Mouse (Mus musculus) forelimb bud, embryonic 11.5 days (tissue): Measurements from ENCODE around the gene Coq9.
A peak's percentile ranks its signal among the peaks of the same experiment; 100 is the strongest.

Experiments used
- DNase-seq: peaks from one replicate; pipeline ENCODE4 v3.0.0-alpha.2; 2012; ENCODE audit warnings: low read depth, low spot score

Coq9 gene

DNA sequence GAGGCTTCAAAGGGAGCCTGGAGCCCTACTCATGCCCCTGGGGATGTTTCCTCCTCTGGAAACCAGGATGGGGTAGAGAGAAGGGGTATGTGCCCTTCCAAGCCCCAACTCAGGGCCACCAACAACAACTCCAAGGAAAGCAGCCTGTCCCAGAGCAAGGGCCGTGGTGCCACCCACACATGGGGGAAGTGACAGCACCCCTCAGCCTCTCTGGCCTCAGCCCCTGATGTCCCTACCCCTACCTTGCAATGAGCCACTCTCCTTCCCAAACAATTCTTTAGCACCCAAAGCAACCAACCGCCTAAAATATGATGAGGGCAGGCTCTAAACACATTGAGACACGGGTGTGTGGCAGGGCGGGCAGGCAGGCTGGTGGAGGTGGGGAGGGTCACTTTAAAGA lies 31.9 kb downstream of the Coq9 start:
- no peak for DNase-seq

DNA sequence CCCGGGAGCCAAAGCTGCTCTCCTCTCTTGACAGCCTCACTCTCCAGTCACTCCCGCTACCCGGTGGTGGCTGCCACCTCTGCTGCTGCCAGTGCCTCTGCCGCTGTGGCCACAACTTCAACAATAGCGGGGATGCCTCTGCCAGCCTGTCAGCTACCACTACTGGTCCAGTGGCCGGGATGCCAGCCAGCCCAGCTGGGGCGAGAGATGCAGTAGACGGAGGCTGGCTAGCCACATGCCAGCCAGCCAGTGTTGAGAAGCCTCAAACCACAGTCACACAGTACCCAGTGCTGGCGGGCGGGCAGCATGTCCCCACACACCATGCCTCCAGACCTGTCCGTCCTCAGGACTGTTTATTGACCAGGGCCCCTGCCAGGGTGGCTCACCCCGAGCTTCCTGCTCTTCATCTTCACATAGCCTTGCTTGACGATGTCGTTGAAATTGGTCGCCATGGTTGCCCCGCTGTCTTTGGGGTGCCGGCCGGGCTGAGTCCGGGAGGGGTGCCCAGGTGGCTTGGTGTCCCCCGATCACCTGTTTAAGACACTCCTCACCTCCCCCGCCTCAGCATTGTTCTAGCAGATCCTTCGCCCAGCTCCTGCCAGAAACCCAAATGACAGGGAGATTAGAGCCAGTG lies 32.5 kb downstream of the Coq9 start:
- no peak for DNase-seq

DNA sequence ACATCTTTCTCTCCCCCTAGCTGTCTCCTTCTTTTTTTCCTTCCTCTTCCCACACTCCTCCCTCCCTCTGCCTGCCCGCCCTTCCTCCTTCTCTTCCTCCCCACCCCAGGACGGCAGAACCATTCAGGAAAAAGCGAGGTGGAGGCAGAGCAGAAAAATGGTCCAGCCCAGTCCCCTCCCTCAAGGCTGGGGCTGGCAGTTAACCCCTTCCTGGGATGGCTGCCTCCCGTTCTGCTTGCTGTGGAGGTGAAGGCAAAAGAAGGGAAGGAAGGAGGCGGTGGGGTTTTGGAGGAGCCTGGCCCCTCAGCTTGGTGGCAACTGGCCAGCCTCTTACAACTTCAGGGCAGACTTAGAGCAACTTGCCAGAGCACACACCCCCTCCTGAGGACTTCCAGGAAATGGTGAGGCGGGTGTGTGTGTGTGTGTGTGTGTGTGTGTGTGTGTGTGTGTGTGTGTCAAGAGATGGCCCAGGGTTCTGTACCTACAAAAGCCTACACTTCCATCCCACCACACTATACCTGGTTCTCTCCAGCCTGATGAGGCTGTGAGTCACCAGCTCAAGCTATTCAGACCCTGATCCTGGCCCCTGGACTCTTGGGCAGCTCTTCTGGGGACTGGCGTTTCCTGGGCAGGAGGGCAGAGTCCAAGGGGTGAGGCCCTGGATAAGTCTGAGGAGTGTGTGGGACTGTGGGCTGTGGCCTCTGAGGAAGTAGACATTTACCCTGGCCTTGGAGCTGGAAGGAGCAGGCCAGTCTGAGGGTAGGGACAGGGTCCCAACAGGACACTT lies 33.2 kb downstream of the Coq9 start:
- DNase-seq = peak; percentile 61

DNA sequence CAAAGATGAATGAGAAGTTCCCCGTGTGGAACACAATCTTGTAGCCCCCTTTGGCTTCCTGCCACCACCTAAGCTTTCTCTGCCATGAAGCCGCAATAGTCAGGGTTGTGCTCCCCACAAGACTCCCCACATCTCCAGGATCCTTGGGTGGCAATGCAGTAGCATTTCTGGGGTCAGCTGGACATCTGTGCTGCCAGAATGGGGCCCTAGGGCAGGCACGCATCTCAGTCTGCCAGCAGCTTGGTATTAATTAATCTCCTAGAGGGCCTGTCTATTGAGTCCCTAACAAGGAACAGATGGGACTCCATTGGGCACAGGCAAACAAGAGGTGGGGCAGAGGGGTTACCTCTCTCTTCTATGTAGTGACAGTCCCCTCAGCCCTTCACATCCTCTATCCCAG lies 34.0 kb downstream of the Coq9 start:
- DNase-seq = peak; percentile 27

DNA sequence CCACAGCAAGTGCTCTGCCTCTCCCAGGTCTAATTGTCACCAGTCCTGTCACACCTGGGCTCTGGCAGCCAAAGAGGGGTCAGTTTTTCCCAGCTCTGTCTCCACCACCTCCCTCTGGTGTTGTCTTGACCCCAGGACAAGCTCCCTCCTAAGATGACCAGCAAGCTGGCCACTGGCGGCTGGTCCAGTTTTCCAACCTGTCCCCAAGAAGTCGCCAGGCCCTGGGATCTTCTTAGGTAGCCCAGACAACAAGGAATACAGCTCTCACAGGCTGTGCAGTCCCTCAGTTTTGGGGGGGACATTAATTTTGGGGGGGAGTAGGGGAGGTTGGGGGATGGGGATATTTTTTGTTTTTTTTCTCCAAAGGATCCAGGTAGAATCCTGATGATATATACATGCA lies 34.5 kb downstream of the Coq9 start:
- no peak for DNase-seq

DNA sequence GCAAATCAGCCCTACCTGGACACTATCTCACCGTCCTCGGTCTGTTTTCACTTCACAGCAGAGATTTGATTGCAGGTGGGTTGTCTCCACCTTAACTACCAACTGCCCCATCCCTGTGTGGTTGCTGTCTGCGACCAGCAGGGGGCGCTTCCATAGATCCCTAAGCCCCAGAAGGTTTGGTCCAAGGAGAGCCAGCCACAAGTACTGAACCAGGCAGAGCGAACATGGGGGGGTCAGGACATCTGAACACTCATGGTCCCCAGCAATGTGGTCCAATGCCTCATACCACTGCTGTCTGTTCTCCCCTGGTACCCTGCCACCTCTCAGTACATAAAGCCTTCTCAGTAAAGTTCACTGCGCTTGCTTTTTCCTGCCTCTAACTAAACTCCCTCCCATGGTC lies 36.2 kb downstream of the Coq9 start:
- DNase-seq = peak; percentile 72

DNA sequence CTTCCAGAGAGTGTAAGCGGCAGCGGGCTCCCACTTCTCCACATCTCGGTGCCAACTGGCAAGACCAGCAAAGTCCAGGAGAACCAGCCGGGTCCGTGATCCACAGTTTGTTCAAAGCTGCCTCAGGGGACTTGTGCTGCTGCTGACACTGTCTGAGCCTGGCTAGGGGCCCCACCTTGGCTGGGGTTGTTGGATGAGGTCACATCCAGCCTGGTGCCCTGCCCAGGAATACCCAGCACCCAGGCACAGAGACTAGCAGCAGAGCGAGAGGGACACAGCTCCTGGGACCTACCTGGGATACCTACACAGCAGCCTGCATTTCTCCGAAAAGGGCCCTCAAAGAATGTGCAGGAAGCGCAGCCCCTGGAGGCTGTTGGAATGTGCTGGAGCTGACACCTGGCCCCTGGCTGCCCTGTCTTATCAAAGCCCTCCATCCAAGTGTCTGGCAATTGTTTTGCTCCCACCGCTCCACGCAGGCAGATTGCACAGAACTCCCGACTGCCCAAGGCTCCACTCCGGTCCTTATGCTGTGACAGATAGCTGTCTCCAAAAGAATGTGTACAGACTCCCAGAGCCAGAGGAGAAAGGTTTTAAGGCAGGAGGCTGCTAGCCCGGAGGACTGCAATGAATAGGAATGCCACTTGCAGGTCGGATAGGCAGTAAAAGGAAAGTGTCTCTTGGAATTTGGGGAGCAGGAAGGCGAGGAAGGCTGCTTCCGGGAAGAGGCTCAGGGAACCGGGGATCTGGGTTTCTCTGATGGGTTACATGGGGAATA lies 37.2 kb downstream of the Coq9 start:
- no peak for DNase-seq

DNA sequence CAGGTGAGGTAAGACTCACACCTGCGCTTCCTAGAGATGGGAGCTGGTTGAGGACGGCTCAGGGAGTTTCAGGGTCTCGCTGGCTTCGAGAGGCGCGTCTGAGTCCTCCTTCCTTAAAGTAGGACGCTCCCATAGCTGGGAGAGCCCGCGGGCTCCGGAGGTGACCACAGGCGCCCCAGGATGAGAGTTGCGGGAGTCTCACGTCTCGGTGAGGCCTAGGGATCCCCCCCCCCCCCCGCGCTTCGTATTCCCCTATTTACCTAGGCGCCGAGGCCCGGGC lies 37.7 kb downstream of the Coq9 start:
- DNase-seq = no peak

DNA sequence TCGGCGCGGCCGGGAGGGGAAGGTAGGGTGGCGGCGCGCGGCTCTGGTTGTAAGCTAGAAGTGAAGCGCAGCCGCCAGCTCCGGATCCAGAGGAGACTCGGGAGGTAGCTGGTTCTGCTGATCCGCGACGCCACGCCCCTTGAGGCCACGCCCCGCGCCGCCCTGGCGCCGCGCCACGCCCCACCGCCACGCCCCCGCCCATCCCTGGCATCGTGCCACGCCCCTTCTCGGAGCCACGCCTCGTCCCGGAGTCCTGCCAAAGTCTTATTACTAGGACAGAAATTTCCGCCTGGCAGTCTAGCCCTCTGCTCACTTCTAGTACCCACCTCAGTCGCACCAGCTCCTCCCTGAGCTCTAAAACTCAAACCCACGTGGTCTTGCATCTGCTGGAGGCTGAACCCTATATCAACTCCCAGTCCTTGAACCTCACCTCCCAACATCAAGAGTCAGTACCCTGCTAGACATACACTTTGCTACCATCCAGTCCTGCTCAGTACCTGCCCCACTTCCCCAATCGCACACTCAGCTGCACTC lies 38.1 kb downstream of the Coq9 start, which contains the start of gene Dok4:
TSS of gene Dok4 (minus strand) at position 134 of the 534 bp plus-strand sequence.
- peak; percentile 78 for DNase-seq

DNA sequence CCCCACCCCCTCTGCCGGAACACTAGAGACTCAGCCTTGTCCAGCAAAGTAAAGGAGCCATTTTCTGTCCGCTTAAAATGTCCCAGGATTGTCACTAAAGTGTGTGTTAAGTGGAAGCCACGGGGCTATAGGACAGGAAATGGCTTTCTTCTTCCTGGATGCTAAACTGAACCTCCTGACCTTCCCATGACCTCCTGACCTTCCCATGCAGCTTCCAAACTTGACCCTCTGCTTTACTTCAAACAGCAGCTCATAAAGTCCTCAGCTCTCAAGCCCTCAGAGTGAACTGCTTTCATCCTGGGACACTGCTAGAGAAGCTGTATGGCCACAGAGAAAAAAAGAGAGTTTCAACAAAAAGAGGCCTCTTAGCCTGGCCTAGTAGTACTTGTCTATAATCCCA lies 38.7 kb downstream of the Coq9 start:
- DNase-seq = peak; percentile 42

DNA sequence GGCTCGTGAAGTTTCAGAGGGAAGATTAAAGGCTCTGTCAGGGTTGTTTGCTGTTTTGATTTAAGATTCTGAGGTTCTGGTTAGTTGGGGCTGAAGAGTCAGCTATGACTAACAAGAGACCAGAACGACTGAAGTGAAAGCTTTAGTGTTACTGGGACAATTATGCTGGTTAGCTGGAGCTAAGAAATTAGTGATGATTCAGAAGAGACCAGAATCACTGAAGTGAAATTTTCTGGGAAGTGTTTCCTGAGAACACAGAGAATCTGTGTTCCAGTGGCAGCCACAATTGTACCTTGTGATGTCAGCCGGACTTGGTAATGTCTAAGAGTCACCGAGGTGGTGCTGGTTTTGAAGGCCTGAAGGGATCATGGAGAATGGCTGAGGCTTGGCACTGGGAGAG lies 42.6 kb downstream of the Coq9 start:
- DNase-seq = no peak

DNA sequence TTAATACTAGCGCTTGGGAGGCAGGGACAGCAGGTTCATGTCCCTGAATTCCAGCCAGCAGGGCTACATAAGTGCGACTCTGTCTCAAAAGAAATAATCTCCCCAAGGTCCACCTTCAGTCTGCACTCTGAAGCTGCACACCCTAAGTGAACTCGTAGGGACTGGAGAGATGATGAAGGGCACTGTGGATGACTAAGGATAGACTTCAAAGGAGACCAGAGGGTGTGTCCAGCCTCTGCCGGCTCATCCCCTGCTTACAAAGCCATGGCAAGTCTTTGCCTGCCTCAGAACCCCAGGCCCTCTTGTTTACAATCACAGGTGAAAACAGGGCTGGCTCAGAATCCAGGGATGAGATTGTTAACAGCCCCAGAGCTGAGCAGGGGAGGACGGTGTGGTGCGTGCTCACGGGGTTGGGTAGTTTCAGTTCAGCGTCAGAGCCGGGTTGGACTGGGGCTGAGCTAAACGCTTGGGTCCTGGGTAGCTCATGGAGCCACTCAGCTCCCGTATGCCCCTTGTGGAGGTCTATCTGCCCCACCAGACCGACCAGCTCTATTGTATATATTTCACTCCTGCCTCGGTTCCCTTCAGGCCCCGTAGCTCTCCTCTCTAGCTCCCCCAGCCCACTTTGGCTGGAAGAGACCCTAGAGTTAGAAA lies 50.4 kb downstream of the Coq9 start:
- DNase-seq = no peak

DNA sequence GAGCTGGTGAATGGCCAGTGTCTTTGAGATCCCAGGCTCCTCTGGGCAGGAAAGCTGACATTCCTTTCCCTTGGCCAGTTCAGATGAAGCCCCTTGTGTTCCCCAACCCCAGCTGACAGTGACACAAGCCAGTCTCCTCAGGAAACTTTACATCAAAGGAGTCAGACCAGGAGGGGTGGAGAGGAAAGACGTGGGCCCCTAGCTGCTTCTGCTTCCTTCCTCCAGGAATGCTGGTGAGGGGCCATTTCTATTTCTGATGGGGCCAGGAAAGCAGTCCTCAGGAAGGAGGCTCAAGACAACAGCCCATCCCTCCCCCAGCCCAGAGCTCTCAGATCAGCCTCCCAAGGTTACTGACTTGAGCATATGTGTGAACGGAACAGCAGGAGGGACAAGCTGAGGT lies 54.8 kb downstream of the Coq9 start:
- no peak for DNase-seq

DNA sequence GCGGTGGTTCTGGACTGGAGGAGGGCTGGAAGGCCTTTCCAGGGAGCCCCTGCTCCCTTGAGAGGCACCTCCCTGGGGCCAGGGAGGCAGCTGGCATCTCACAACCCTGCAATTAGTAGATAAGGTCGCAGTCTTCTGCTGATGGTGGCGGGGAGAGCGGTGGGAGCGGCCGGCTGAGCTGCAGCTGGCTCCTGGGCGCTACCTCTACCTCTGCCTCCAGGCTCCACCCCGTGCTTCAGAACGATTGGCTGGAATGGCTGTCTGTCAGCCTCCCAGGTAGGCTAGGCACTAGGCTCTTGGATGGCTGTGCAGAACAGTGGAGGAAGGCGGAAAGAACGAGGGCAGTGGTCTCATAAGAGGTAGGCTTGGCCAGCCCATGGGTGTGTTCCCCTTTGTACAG lies 61.1 kb downstream of the Coq9 start:
- DNase-seq = no peak

DNA sequence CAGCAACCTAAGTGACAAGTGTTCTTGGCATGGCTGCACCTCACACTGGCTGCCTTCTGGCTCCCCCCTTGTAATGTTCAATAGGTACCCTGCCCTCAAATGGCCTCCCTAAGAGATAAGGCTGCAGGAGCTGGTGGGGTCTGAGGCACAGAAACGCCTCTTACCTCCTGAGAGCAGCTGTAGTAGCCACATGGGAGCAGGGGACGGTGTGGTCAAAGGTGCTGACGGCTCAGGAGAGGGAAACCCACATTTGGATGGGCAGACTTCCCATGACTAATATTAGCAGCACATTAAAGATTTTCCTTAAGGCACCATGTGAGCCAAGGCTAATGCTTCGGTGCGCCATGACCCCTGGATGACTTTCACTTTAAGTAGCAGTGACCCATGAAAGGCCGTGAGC lies 62.5 kb downstream of the Coq9 start:
- no peak for DNase-seq

DNA sequence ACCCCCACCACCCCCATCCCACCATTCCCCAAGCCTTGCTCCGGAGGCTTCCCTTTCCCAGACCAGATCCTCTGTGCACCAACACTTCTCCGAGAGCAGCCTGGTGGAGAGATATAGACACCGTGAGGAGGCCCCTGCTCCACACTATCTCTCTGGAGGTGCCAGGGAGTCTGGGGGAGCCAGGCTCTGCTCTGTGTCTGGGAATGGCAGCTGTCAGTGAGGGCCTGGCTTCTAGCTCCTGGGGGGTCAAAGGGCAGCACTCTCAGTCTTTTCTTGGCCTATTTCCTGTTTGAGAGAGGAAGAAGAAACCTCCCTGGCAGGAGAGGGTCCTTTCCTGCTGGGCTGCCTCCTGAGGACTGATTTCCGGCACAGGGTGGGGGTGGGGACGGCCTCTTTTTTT lies 62.9 kb downstream of the Coq9 start:
- DNase-seq = no peak

DNA sequence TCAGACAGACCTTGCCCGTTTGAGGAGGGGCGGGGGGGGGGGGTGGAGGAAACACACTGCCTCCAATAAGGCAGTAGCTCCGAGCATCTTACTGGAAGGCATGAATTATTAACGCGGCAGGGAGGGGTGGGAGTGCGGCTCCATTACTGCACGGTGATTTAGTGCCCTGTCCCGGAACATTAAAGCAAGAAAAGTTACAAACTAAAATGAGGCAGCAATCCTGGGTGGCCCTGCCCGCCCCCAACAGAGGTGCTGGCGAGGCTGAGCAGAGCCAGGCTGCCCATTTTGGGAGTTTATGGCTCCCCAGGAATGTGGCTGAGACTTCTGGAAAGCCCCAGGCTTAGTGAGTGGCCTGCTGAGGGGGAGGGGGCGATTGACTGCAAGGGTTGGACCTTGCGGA lies 65.6 kb downstream of the Coq9 start:
- DNase-seq = peak; percentile 82
